Mouse (Mus musculus) large intestine, adult 2 months (tissue): Measurements from ENCODE around the gene Rex1bd. TPM values are rescaled to one million over a fixed set of nuclear protein-coding genes. Genes with fewer than 3 reads are reported as not detected.
"Not testable (repeated sequence)": the region's sequence is repeated elsewhere in the genome, so short reads cannot be mapped to it uniquely, and the experiment has no call there.

Source experiments
- DNase-seq: peaks from one replicate; pipeline ENCODE4 v3.0.0-alpha.2; 2012; ENCODE audit warnings: low read depth, low spot score
- WGBS: fragments of 180-500 bp; shearing (Covaris S2); methylation state at CpG from one replicate; pipeline ENCODE4 v1.1.7; 2018; 5-methylcytosine and 5-hydroxymethylcytosine counted together
- polyA plus RNA-seq: library from polyadenylated mRNA; depleted of rRNA; stranded (reverse); fragments of >200 nt; gene quantifications from 2 replicates; pipeline ENCODE4 v1.2.3, GENCODE M21; 2012

Rex1bd gene
- polyA plus RNA-seq, 1 experiment, result 159 TPM

- DNase-seq, result no peak
Measured at GRCm38 (mm10) chr8:70530314-70530713, 23.8 kb upstream of the Rex1bd start.

DNA sequence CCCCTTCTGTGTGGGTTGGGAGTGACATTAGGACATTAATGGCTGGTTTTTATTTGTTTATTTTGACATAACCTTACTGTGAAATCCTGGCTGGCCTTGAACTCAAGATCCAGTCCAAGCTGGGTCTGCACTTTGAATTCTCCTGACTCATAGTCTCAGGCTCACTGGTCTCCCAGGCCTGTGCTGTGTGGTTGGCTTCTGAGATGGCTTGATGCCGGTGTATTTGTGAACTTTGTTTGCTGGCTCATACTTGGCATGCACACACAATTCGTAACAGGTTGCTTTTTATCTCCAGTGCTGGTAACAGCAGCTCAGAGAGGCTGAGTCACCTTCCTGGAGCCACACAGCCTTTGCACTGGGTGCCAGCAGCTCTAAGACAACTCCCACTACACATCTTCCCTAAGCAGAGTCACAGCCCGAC, 23.2 kb upstream of the Rex1bd start:
- WGBS, result 61% methylated on average over 3 of the region's 3 CpGs
- no peak for DNase-seq

More at GRCm38 (mm10) chr8:70530314-70530713, 23.8 kb upstream of the Rex1bd start:
- 94% methylated on average over 2 of the region's 2 CpGs for WGBS

GRCm38 (mm10) chr8:70529299-70529698, 22.7 kb upstream of the Rex1bd start:
- no peak for DNase-seq
- WGBS, result 62% methylated on average over 5 of the region's 5 CpGs

- 8% methylated on average over 13 of the region's 13 CpGs for WGBS
- DNase-seq, result no peak
Measured at GRCm38 (mm10) chr8:70528182-70528797, 21.7 kb upstream of the Rex1bd start.

- no peak for DNase-seq
- WGBS, result under 1% methylated on average over 53 of the region's 61 CpGs
Measured at GRCm38 (mm10) chr8:70527512-70528181, 21.1 kb upstream of the Rex1bd start, which contains the start of the genes Fkbp8 and Kxd1. TSS of gene Fkbp8 (plus strand) at chr8:70527724. TSS of gene Kxd1 (minus strand) at chr8:70527956.

DNA sequence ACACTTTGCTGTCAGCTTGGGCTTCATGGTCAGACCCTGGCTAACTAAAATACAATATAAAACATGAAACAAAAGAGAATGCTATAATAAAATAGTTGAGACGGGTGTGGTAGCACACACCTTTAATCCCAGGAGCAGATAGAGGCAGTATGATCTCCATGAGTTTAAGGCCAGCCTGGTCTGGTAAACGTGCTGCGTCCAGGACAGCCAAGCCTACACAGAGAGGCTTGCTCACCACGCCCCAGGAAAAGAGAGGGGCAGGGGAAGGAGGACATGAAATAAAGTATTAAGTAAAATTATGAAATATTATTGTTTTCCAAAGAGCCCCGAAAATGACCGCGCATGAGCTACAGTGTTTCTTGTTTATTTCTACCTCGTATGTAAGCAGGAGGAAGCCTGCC, 20.6 kb upstream of the Rex1bd start:
- no peak for DNase-seq
- under 1% methylated on average over 8 of the region's 8 CpGs for WGBS

- DNase-seq, result peak; percentile 97
- 1% methylated on average over 51 of the region's 51 CpGs for WGBS
Measured at GRCm38 (mm10) chr8:70522592-70523403, 16.2 kb upstream of the Rex1bd start.

DNA sequence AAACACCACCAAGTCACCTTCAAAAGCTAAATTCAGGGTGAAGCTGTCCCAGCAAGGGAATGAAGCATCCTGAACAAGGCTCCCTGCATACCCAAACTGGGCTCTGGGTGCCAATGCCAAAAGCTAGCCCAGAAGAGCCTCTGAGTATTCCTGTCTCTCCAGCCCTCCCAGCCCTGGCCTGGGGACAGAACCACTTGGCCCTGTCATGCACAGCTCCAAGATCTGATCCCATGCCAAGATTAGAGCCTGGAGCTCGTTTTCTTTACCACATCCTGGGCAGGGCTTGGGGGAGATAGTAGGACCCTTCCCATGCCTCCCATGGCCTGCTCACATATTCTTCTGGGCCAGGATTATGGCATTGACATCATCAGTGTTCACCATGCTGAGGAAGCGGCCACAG, 13.1 kb upstream of the Rex1bd start:
- no peak for DNase-seq
- WGBS, result 57% methylated on average over 2 of the region's 2 CpGs

DNA sequence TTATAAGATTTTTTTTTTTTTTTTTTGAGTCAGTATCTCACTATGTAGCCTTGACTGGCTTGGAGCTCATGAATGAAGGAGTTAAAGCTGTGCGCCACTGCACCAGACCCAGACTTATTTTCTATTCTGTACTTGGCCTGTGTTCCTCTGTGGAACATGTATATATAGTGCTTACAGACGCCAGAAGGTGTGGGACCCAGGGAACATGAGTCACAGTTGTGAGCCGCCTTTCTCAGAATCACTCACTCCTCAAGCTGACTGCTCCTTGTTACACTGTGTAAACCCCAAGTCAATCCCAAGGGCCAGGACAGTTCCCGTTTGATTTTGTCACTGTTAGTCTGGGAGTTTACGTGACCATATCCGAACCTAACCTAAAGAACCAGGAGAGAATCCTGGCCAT, 12.5 kb upstream of the Rex1bd start:
- no peak for DNase-seq
- 85% methylated on average over 6 of the region's 6 CpGs for WGBS

- DNase-seq, result no peak
- 81% methylated on average over 10 of the region's 10 CpGs for WGBS
Measured at GRCm38 (mm10) chr8:70517940-70518643, 11.5 kb upstream of the Rex1bd start.

DNA sequence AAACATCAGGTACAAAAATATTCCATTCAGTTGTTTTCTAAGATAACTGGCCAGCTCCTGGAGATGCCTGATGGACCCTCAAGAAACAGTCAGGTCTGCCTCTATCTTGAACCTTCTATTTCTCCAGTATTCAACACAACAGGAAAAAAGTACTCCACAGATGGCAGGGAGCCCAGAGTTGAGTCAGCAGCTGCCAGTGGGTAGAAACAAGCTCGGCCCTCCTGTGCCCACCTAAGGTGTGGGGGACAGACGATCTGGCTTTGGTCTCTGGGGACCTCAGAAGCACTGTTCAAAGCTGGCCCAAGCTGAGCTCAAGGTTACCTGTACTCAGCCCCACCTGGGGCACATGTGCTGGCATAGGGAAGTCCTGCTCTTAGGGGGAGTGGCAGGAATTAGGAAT, 6.9 kb upstream of the Rex1bd start:
- WGBS, result 20% methylated on average over 2 of the region's 2 CpGs
- DNase-seq, result no peak

GRCm38 (mm10) chr8:70512253-70512903, 5.8 kb upstream of the Rex1bd start:
- WGBS, result 84% methylated on average over 11 of the region's 11 CpGs
- DNase-seq, result no peak

DNA sequence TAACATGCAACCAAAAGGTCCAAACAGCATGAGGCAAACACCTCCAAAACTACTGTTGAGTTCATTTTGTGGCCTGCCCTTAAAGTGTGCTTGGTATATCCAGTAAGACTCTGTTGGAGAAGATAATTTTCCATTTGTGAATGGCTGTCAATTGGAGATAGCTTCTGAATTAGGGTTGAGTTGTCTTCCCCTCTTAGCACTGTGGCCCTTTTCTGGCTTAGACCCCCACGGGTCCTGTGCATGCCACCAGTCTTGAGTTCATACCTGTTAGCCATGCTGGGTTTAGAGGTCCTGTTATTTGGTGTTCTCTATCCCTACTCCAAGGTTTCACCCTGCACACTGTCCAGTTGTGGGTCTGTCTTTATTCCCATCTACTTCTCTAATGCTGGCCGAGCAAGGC, 5.2 kb upstream of the Rex1bd start:
- no peak for DNase-seq
- 91% methylated on average over 2 of the region's 2 CpGs for WGBS

DNA sequence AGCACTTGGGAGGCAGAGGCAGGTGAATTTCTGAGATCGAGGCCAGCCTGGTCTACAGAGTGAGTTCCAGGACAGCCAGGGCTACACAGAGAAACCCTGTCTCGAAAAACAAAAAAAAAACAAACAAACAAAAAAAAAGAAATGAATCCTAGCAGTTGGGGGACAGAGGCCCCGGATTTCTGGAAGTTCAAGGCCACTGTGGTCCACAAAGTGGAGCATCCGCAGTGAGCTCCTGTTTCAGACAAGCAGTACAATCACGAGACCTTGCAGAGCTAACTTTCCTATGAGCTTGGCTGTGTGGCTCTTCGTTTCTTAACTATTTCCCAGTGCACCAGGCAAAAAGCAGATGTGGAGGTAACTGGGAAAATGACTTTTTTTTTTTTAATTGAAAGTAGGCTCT, 4.6 kb upstream of the Rex1bd start:
- 53% methylated on average over 6 of the region's 6 CpGs for WGBS
- not testable (repeated sequence) for DNase-seq

DNA sequence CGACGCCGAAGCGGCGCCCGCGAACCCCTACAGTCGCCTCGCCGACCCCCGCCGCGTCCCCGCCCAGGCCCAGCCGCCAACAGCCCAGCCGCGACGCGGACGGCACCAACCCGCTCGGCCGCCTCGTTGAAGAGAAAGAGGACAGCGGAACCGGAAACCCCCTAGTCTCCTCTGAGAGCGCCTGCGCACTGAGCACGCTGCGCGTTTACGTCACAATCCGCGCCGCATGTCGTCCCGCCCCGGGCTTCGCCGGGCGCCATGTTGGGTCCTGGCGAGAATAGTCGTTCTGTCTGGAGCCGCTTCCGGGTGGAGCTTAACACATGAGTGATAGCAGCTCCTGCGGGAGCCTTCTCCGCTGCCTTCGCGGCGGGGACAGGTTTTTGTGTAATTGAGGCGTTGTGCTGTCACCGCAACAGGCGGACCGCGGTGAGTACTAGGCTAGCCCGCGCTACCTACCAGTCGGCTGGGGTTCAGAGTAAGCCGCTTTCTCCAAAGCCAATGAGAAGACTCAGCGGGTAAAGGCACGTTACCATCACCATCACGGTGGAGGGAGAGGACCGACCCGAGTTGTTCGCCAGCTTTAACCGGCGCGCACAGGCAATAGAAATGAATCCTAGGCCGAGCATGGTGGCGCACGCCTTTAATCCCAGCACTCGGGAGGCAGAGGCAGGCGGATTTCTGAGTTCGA, 3.8 kb upstream of the Rex1bd start, which contains the start of gene Uba52:
Gene Uba52, minus strand, starts transcription at position 574 of the 688 bp plus-strand sequence.
- peak; percentile 80 for DNase-seq
- under 1% methylated on average over 74 of the region's 74 CpGs for WGBS

DNA sequence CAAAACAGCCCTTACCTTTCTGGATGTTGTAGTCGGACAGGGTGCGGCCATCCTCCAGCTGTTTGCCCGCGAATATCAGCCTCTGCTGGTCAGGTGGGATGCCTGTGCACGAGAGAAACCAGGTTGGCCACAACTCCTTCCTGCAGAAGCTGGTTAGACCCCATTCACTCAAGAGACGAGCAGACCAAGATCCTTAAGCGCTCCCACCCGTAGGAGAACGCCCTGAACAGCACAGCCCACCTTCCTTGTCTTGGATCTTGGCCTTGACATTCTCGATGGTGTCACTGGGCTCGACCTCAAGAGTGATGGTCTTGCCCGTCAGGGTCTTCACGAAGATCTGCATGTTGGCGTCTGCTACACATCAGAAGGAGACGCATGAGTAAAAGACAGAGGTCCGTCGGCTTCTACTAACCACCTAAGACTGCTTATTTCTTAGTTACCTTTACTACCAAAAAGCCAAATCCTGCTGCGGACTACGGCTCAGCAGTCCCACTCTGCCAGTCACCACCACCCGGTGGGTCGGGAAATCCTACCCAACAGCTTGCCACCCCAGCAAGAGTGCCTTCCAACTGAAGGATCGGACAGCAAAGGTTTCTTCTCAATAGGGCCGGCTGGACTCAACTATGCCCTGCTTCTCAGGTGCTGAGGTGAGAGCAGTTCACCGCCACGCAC, 2.9 kb upstream of the Rex1bd start:
- no peak for DNase-seq
- 4% methylated on average over 25 of the region's 25 CpGs for WGBS

GRCm38 (mm10) chr8:70507027-70507393, 458 bp upstream of the Rex1bd start:
- DNase-seq, result no peak
- 58% methylated on average over 5 of the region's 5 CpGs for WGBS

GRCm38 (mm10) chr8:70505698-70506327, 739 bp downstream of the Rex1bd start:
- DNase-seq, result no peak
- WGBS, result 38% methylated on average over 32 of the region's 32 CpGs
